Mouse (Mus musculus) gastrocnemius, adult 8-10 months (tissue): ENCODE data around the gene Hscb. TPM values are rescaled to one million over a fixed set of nuclear protein-coding genes. Genes with fewer than 3 reads are reported as not detected.

ENCODE experiments used
- DNase-seq, 2 experiments: peaks; one replicate each; pipeline ENCODE4 v3.0.0; 2022; ENCODE audit warnings: low spot score in 2 of 2
- total RNA-seq, 4 experiments: library from RNA; stranded (reverse); gene quantifications; 2 replicates each; pipeline ENCODE4 v1.2.4; 2022

The Hscb gene
- total RNA-seq, 4 experiments from 2014 or later, result 12.9 to 18.1 (median 16.1) TPM

- DNase-seq, result no peak
Observed at GRCm38 (mm10) chr5:110831036-110831720, 8.4 kb downstream of the Hscb start.

DNA sequence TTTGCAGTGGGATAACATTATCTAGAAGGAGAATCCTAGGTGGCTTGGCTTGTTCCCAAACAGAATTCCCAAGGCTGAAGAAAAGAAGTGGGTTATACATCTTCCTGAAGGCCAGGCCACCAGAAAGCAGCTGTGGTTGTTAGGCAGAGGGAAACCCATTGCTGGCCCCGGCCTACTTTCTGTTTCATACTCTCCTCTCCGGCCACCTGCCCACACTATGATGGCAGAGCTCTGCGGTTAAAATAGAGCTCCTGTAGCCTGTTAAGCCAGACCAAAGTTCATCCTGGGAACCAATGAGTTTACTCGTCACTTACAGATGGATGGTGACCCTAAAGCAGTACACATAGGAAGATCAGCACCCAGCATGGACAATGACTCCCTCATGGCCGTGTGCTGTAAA is 12.0 kb downstream of the Hscb start:
- no peak for DNase-seq

DNA sequence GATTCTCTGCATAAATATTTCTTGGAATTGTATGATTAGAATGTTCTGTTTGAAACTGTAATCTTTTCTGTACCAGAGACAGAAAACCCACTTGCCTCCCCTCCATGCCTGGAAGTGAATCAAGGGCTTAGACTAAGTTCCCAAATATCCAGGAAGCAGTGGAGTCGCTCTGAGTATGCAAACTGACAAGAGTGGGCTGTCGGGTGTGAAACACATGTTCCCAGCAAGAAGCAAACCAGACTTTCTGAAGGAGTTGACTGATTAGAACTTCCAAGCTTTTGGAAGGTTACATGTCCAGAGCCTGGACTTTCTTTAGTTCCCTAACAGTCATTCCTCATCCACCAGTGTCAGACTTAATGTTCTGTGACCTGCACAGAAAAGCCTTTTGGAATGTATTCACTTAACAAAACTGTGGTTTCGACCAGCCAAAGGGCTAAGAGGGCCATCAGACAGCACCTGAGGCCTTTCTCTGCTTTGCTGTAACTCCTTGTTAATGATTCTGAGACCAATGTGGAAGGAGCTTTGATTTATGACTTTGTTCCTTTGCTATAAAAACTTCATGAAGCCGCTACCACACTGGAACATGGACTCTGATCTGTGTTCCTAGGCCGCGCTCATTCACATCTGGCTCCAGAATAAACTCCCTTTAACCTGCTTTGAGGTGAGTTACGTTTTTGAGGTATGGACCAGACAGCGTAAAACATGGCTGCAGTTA is 12.6 kb downstream of the Hscb start:
- no peak for DNase-seq

- DNase-seq, result no peak
Observed at GRCm38 (mm10) chr5:110824421-110824820, 15.2 kb downstream of the Hscb start.

DNA sequence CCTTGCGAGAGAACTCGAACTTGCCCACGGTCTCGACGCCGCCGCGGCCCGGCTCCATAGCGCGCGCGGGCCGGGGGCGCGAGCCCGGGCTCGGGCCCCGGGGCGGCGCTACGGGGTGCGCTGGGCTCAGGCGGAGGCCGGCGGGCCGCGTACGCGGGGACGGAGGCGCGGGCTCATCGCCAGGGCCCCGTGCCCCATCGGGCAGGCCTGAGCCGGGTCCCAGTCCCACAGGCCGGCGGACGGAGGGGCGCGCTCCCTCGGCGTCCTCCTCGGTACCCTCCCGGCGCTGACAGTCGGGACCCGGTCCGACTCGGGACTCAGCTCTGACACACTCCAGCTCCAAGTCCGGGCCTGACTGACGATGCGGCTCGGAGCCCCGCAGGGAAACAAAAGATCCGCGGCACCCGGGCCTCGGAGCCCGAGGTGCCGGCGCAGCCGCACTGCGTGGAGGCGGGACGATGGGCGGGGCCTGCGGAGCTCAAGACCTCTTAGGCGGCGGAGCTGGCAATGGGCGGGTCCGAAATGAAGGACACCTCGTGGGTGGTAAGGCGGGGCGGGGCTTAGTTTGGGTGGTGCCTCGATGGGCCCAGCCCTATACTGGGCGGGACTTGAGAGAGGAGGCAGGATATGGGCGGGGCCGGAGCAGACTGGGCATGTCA is 29.8 kb downstream of the Hscb start, which contains the start of gene Ulk1:
Gene Ulk1 (minus strand): TSS at position 431 of the 659 bp plus-strand sequence.
- DNase-seq, result peak; percentile 99 to 100

DNA sequence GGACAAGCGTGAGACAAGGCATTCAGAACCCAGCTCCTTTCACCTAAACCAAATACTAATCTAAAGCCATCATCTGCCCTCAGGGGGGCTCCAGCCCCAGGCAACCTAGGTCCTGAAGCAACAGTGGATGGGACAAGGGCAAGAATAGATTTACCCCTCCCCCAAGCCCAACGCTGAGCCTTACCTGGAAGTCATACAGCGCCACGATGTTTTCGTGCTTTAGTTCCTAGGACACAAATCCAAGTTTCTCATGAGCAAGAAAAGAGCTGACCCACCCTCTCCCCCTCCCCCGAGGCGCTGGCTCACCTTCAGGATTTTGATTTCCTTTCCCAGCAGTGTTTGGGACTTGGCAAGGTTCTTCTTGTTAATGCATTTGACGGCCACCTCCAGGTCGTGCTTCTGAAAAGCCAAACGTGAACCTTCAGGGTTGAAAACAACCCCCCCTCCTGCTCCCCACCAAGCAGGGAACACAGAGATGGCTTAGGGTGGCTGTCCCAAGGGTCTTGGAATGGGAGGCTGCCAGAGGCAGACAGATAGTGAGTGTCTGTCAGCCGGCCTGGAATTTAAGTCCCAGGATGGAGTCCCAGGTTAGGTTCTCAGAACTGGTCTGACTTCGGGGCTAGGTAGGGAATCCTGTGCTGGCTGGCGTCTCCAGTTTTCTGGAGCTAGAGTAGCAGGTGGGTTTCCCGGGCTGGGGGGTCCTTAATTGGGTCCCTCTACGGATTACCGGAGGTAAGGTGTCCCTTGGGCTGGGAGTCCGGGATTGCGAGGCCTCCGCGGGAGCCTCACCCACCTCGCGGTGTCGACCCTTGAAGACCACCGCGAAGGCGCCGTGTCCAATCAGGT is 30.5 kb downstream of the Hscb start:
- peak in 1 of 2 experiments; percentile 31 for DNase-seq

DNA sequence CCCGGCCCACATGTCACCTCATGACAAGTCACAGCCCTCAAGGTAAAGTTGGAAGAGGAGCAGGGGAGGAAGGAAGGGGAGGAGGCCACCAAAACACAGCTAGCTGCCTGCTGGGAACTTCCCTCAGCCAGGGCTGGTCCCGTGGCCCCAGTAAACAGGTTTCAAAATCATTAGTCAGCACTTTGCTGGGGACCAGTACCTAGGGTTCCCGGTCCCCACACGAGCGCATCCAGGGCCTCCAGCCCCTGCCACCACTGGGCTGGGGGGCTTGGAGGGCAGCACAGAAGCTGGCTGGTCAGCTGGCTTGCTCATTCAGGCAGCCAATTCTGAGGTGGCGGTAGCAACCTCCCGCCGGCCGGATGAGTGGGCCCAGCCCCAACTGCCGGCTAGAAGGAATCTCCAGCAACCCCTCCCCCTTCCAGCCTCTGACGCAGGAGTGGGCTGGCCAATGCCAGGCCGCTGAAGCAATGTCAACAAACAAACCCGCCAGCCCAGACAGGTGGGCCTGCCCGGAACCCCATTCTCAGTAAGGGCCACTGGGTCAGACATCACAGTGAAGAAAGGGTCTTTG is 31.4 kb downstream of the Hscb start:
- DNase-seq, result peak; percentile 79 to 84

GRCm38 (mm10) chr5:110807453-110807852 is 32.1 kb downstream of the Hscb start:
- DNase-seq, result no peak

DNA sequence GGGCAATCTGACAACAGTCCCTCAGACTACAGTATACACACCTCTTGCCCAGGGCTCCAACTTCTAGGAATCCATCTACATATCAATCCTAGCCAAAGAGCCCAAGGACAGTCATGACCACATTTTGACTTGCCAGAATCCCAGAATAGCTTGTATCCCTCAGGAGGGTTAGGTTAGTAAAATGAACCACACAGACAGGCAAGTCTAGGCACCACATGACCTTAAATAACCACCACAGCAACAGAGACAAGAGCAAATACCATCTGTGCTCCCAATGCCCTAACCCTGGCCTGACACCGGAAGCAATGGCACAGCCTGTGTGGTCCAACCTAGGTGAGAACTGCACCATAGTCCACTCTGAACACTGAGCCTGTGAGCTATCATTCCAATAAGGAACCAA is 32.9 kb downstream of the Hscb start:
- no peak for DNase-seq

DNA sequence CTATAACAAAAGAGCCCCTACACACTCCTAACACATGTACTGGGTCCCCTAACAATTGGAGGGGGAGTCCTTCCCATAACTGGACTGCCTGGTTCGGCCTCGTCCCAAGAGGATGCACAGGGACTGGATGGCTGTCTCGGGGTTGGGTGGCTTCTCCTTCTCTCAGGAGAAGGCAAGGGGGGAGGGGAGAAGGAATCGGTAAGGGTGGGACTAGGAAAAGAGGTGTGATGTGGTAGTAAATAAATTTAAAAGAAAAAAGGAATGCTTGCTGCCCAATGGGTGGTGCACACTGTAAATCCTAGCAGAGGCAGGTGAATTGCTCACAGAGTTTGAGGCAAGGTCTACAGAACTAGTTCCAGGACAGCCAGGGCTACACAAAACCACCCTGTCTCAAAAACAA is 33.4 kb downstream of the Hscb start:
- no peak for DNase-seq

DNA sequence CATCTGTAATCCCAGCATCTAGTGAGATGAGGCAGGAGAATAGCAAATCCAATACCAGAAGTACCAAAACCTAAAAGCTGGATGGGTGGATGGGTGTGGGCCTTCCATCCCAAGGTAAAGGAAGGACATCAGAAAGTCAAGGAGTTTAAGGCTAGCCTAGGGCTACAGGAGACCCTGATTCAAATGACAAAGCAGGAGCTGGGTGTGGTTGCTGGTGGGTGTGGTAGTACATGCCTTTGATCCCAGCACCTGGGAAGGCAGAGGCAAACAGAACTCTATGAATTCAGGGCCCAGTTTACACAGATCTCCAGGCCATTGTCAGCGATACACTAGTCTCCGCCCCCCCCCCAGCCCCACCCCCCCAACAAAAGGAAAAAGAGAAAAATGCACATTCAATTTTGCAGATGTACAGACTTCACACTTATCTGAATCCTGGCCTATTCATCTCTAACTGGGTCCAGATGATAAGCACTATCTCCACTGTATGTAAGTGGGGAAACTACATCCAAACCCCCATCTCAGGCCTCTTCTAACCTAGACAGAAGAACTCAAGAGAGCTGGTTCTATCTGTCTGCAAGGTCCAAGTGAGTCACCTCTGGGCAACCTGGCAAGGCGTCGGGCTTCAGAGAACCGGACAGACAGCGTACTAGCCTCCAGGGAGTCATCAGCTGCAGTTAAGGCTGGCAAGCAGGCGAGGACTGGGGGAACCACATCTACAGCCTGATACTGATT is 35.4 kb downstream of the Hscb start:
- no peak for DNase-seq

DNA sequence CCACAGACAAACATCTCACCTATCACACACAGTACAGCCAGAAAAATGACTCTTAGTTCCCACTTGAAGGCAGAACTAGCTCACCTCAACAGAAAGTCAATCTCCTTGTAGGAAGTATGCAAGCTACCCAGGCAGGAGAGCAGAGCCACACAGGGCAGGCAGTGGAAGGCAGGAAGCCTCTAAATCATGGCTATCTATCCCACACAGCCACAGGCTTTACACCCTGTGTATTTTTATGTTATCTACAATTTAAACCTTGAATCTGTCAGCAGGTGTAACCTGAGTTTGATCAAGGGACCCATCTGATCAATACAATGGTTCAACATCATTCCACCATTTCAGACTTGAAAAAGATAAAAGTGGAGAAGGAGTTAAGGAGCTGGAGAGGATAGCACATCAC is 36.8 kb downstream of the Hscb start:
- no peak for DNase-seq

DNA sequence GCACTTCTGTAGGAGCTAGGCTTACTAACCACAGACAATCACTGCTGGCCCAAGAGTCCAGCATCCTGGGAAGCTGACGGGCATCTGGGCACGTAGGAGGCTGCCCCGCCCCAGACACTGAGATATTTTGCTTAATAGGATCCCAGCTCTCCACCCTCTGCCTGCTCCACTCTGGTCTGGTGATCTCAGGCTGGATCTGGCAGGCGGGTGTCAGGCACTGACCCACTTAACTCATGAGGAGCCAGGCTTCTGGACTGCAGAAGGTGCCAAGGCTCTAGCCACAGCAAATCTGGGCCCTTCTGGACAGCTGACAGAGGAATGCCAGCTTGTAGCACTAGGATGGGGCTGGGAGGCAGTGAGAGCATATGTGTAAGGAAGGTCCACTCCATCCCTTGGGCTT is 37.4 kb downstream of the Hscb start:
- DNase-seq, result peak in 1 of 2 experiments; percentile 51

- no peak for DNase-seq
Observed at GRCm38 (mm10) chr5:110801036-110801624, 38.4 kb downstream of the Hscb start.

DNA sequence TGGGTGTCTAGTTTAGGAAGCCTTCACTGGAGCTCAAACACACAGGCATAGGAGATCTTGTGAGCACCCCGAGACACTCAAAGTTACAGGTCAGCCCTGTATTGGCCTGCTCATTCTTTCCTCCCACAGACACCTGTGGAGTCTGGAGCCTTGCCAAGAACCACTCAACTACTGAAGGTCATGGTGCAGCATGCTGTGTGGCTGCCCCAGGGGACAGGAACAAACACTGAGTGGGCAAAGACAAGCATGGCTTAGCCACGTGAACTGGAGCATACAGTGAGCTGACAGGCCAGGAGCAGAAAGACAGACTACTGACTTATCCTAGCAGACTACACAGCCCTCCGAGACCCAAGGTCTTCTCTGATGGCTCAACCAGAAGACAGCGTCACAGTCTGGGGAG is 41.9 kb downstream of the Hscb start:
- peak in 1 of 2 experiments; percentile 3 for DNase-seq

DNA sequence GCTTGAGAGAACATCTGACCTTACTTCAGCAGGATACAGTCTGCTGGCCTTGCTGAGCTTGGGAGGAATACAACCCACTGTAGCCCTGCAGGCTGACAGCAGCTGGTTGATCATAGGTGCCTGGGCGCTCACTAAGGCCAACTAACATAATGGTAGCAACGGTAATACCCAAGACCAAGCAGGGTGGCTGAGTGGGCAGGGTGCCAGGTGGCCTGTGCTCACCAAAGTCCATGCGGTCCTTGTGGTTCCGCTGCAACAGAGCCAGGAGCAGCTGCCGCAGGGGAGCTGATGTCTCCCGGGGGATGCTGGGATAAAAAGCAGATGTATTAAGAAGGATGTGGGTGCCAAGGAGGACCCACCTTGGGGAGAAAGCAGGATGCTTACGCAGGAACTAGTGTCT is 45.2 kb downstream of the Hscb start:
- DNase-seq, result no peak

GRCm38 (mm10) chr5:110788684-110789083 is 50.9 kb downstream of the Hscb start:
- DNase-seq, result no peak

GRCm38 (mm10) chr5:110786081-110786835 is 53.3 kb downstream of the Hscb start:
- no peak for DNase-seq

DNA sequence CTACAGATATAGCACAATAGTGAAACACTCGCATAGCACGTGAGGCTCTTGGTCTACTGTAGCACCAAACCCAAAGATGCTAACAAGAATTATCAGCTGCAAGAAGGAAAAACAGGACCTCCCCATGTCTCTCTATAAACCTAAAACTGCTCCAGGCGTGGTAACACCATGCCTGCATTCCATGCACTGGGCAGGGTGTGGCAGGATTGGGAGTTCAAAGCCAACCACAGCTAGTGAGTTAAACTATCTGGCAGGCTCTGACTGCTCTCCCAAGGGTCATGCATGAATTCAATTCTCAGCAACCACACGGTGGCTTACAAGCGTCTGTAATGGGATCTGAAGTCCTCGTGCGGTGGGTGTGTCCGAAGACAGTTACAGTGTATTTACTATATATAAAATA is 56.4 kb downstream of the Hscb start:
- DNase-seq, result no peak
